Mouse (Mus musculus) ES-E14 (cell line): Measurements from ENCODE around the gene Fbxo47.

Experiments used
- HCFC1 ChIP-seq: IDR thresholded peaks from 2 replicates; pipeline ENCODE4 v1.6.1; 2012; ENCODE audit warnings: low read length, inconsistent platforms, borderline replicate concordance; ENCODE audit not compliant: insufficient read depth
- MAFK ChIP-seq: IDR thresholded peaks from 2 replicates; pipeline ENCODE4 v1.6.1; 2014; ENCODE audit warnings: mild to moderate bottlenecking, low read depth, low read length, inconsistent platforms; ENCODE audit not compliant: insufficient read depth
- ZC3H11A ChIP-seq: IDR thresholded peaks from 2 replicates; pipeline ENCODE4 v1.6.1; 2012; ENCODE audit warnings: low read depth, mild to moderate bottlenecking, inconsistent platforms, low read length, borderline replicate concordance
- ZNF384 ChIP-seq: IDR thresholded peaks from 2 replicates; pipeline ENCODE4 v1.6.1; 2012; ENCODE audit warnings: low read depth, low read length, inconsistent platforms

DNA sequence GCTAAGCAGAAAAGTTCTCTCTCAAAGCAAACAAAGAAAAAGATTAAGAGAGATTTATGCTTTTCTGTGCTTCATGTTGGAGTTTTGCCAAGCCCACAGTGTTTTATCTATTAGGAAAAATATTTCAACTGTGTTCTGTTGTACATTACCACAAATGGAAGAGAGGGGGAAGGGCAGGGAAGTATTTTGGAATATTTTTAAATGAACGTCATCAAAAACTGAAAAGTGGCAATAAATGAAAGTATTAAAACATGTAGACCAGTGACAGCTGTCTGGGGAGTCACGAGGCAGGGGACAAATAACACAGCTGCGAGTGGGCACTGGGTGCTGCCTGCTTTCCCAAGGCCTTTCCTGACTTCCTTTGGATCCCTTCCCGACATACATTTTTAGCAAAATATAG is 12.7 kb upstream of the Fbxo47 start:
- TF ChIP-seq ZNF384 (no peak), ZC3H11A (no peak), HCFC1 (no peak), MAFK (no peak)
